Mouse (Mus musculus): ENCODE data around the gene Zfp536.

Zfp536 gene

GRCm38 (mm10) chr7:37689561-37690305 is 83.7 kb downstream of the Zfp536 start:
- DNase-seq (ENCODE audit: low spot score in 2 of 2): no peak

DNA sequence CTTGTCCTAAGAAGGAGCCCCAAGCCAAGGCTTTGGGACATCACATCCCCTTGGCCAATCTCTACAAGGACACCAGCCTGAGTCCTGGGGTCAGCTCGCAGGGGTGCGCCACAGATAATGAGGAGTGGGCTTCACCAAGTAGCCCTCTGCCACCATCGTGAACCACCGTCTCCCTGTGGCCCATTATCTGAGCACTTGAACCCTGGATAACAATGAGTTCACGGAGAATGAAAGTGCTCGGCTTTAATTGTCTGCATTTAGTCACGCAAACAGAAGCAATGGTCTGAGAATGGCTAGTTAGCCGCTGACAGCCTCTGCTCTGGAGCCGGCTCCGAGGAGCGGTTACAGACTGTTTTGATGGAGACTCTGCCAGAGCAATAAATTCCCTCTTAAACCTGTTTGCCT is 84.3 kb downstream of the Zfp536 start:
- DNase-seq (ENCODE audit: low spot score in 2 of 2): no peak

- no peak for DNase-seq (ENCODE audit: low spot score in 2 of 2)
Observed at GRCm38 (mm10) chr7:37686366-37686765, 87.1 kb downstream of the Zfp536 start.

GRCm38 (mm10) chr7:37685247-37685646 is 88.2 kb downstream of the Zfp536 start:
- DNase-seq (ENCODE audit: low spot score in 2 of 2): no peak

GRCm38 (mm10) chr7:37681335-37681734 is 92.1 kb downstream of the Zfp536 start:
- DNase-seq (ENCODE audit: low spot score in 2 of 2): no peak

- DNase-seq (ENCODE audit: low spot score in 2 of 2): no peak
Observed at GRCm38 (mm10) chr7:37663676-37664365, 109.6 kb downstream of the Zfp536 start.

- no peak for DNase-seq (ENCODE audit: low spot score in 2 of 2)
Observed at GRCm38 (mm10) chr7:37648671-37649070, 124.8 kb downstream of the Zfp536 start.

GRCm38 (mm10) chr7:37647917-37648615 is 125.4 kb downstream of the Zfp536 start:
- DNase-seq (ENCODE audit: low spot score in 2 of 2): no peak

DNA sequence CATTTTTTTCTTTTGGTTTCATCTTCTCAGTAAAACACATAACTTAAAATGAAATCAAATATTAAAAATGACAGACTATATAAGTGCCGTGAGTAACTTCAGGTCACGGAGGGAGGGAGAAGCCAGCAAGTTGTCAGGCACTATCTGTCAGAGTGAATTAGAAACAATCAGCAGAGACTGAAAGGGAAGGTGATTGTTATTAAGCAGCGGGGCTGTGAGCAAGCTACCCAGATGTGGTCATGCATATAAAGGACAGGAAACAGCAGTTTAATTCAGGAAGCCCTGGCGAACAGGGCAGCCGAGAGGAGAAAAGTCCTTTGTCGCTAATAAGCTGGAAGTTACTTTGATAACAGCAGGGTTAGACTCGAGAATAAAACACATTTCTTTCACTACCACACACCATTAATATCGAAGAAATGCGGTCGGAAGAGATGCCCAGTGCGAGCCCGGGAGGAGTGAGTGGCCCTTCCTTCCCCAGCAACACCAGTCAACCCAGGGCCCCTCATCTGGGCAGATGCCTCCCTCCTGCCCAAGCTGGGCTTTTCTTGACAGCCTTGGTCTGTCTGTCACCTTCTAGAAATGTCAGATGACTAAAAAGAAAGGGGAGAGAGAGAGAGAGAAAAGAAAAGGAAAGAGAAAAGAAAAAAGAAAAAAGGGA is 133.6 kb downstream of the Zfp536 start:
- no peak for DNase-seq (ENCODE audit: low spot score in 2 of 2)

DNA sequence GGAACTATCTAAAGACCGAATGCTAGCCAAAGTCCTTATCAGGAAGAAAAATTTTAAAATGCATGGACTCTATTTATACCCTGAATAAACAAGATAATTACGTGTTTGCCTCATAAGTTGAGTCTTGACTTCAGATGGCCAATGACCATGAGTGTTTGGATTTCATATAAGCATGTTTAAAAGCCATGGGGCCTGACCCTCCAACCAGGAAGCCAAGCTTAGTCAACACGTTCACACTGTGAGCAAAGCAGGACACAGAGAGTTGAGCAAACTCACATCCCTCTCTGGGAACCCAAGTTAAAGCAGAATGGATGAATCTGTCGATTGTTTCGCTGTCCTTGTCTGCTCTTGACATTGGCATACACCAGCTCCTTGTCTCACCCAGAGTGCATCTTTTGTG is 138.6 kb downstream of the Zfp536 start:
- DNase-seq (ENCODE audit: low spot score in 2 of 2): no peak

DNA sequence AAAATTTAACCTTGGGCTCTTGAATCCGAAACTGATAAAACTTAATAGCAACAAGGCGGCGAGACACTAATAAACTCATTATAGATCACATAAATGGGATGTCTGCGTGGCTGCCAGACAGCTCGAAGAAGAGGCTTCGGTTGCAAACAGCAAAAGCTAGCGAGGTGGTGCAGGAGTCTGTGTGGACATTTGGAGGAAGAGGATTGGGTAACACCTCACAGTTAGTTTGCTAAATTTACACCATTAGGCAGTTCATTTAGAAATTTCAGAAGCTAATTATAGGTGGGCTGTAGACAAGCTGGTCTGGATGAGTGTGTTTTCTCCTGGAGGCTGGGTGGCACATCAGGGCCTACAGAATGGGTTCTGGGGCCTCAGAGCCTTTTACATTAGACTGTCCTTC is 143.0 kb downstream of the Zfp536 start:
- no peak for DNase-seq (ENCODE audit: low spot score in 2 of 2)

GRCm38 (mm10) chr7:37627897-37628510 is 145.4 kb downstream of the Zfp536 start:
- DNase-seq (ENCODE audit: low spot score in 2 of 2): no peak

- no peak for DNase-seq (ENCODE audit: low spot score in 2 of 2)
Observed at GRCm38 (mm10) chr7:37625758-37626157, 147.7 kb downstream of the Zfp536 start.

- no peak for DNase-seq (ENCODE audit: low spot score in 2 of 2)
Observed at GRCm38 (mm10) chr7:37624759-37625340, 148.6 kb downstream of the Zfp536 start.

GRCm38 (mm10) chr7:37623903-37624758 is 149.3 kb downstream of the Zfp536 start:
- no peak for DNase-seq (ENCODE audit: low spot score in 2 of 2)

GRCm38 (mm10) chr7:37619254-37619653 is 154.2 kb downstream of the Zfp536 start:
- no peak for DNase-seq (ENCODE audit: low spot score in 2 of 2)

DNA sequence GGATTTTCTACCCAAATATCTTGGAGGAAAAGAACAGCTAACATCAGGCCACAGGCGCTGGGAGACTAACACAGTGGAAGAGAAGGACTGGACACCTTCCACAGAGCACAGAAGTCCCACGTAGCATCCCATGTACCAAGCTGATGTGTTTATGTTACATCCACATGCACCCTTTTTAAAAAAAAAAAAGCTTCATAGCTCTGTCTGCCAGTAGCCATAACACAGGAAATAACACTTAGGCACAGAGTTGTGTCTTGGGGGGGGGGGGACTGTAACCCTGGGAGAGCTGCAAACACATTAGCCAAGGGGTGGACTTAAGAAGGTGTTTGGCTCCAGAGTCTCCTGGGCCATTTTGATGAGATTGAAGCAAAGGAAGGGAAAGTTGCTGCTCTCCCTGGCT is 155.6 kb downstream of the Zfp536 start:
- no peak for DNase-seq (ENCODE audit: low spot score in 2 of 2)

- DNase-seq (ENCODE audit: low spot score in 2 of 2): no peak
Observed at GRCm38 (mm10) chr7:37615932-37616331, 157.5 kb downstream of the Zfp536 start.

- DNase-seq (ENCODE audit: low spot score in 2 of 2): no peak
Observed at GRCm38 (mm10) chr7:37614381-37614780, 159.1 kb downstream of the Zfp536 start.

GRCm38 (mm10) chr7:37608556-37608955 is 164.9 kb downstream of the Zfp536 start:
- DNase-seq (ENCODE audit: low spot score in 2 of 2): no peak
